Mouse (Mus musculus) heart, embryonic 14.5 days (tissue): ENCODE data around the gene Ubr4. TPM values are rescaled to one million over a fixed set of nuclear protein-coding genes. Genes with fewer than 3 reads are reported as not detected.
"Not testable (repeated sequence)": the region's sequence is repeated elsewhere in the genome, so short reads cannot be mapped to it uniquely, and the experiment has no call there.

ENCODE experiments used
- ATAC-seq: fragments of 200-750 bp; cut with Nextera tagmentation; 2 replicates; pipeline ENCODE4 v1.8.0; 2017; ENCODE audit warnings: low read depth, moderate TSS enrichment; ENCODE audit not compliant: insufficient number of reproducible peaks, insufficient read depth, low FRiP score
- H3K27ac ChIP-seq, 2 experiments: fragments of 200-500 bp in 1 of 2; fragments of 300-500 bp in 1 of 2; sonication (generic) in 1 of 2; replicated peaks in 1 of 2; 2 replicates each; pipeline ENCODE4 v1.5.1; 2012 to 2014; ENCODE audit warnings: low read depth in 2 of 2, low read length in 2 of 2, control low read depth in 1 of 2, mild to moderate bottlenecking in 1 of 2, mixed read lengths in 1 of 2; ENCODE audit not compliant: control insufficient read depth in 1 of 2, insufficient read depth in 1 of 2
- H3K27me3 ChIP-seq: fragments of 300-500 bp; sonication (generic); 2 replicates; pipeline ENCODE4 v1.6.1; 2014; ENCODE audit warnings: mild to moderate bottlenecking, low read length, control low read depth; ENCODE audit not compliant: control insufficient read depth, insufficient read depth
- H3K36me3 ChIP-seq: fragments of 300-500 bp; sonication (generic); 2 replicates; pipeline ENCODE4 v1.6.1; 2014; ENCODE audit warnings: mild to moderate bottlenecking, control low read depth, low read length, mixed read lengths; ENCODE audit not compliant: control insufficient read depth, insufficient read depth
- H3K4me1 ChIP-seq, 2 experiments: fragments of 200-500 bp in 1 of 2; fragments of 300-500 bp in 1 of 2; sonication (generic) in 1 of 2; 2 replicates each; pipeline ENCODE4 v1.6.1; 2012 to 2014; ENCODE audit warnings: low read length in 2 of 2, control low read depth in 1 of 2, mixed read lengths in 1 of 2; ENCODE audit not compliant: control insufficient read depth in 2 of 2, insufficient read depth in 2 of 2
- H3K4me2 ChIP-seq: fragments of 300-500 bp; sonication (generic); 2 replicates; pipeline ENCODE4 v1.6.1; 2014; ENCODE audit warnings: mild to moderate bottlenecking, low read length
- H3K4me3 ChIP-seq, 2 experiments: fragments of 200-500 bp in 1 of 2; fragments of 300-500 bp in 1 of 2; sonication (generic) in 1 of 2; 2 replicates each; pipeline ENCODE4 v1.5.1; 2012 to 2014; ENCODE audit warnings: low read length in 2 of 2, mild to moderate bottlenecking in 2 of 2, control low read depth in 1 of 2, low read depth in 1 of 2, moderate library complexity in 1 of 2; ENCODE audit not compliant: control insufficient read depth in 1 of 2, insufficient read depth in 1 of 2
- H3K9ac ChIP-seq: fragments of 300-500 bp; sonication (generic); 2 replicates; pipeline ENCODE4 v1.6.1; 2014; ENCODE audit warnings: mild to moderate bottlenecking, low read length
- H3K9me3 ChIP-seq: fragments of 300-500 bp; sonication (generic); 2 replicates; pipeline ENCODE4 v1.6.1; 2016; ENCODE audit warnings: low read length, control low read depth; ENCODE audit not compliant: control insufficient read depth
- WGBS: fragments of 180-500 bp; shearing (Covaris S2); extraction: QIAGEN DNeasy Blood & Tissue Kit; methylation state at CpG from one replicate; pipeline ENCODE4 v1.1.7; 2014; 5-methylcytosine and 5-hydroxymethylcytosine counted together
- polyA plus RNA-seq: library from polyadenylated mRNA; unstranded; fragments of >200 nt; fragmentation: Nextera tagmentation; extraction: Ambion mirVana; gene quantifications from 2 replicates; pipeline ENCODE4 v1.2.1, GENCODE M21; 2014

Ubr4 gene
- polyA plus RNA-seq, 1 experiment from 2014 or later = 63.8 TPM

GRCm38 (mm10) chr4:139380775-139381451, 28.5 kb downstream of the Ubr4 start:
- no peak; the same call in 1 of the 2 replicates for ATAC-seq
- peaks cover 23% of the 10 kb centered on the region for H3K36me3 ChIP-seq
- no peaks in the 10 kb centered on the region for H3K9me3 ChIP-seq
- H3K9ac ChIP-seq = peak overlapping the region; percentile 85
- H3K4me3 ChIP-seq = peak overlapping the region; percentile 63 to 76
- peaks cover 6 to 23% of the 10 kb centered on the region in 2 experiments for H3K4me1 ChIP-seq
- H3K4me2 ChIP-seq = peak overlapping the region; percentile 94
- H3K27me3 ChIP-seq = no peaks in the 10 kb centered on the region
- peak overlapping the region; percentile 41 to 56; a peak in 3 of 4 replicates for H3K27ac ChIP-seq
- 3% methylated on average over 42 of the region's 44 CpGs for WGBS

- H3K9ac ChIP-seq = peak overlapping the region; percentile 85
- H3K9me3 ChIP-seq = no peaks in the 10 kb centered on the region
- ATAC-seq = no peak
- peak overlapping the region in 1 of 2 experiments; percentile 56; a peak in 1 of 4 replicates for H3K27ac ChIP-seq
- peaks cover 6 to 24% of the 10 kb centered on the region in 2 experiments for H3K4me1 ChIP-seq
- H3K27me3 ChIP-seq = no peaks in the 10 kb centered on the region
- H3K4me2 ChIP-seq = peak overlapping the region; percentile 94
- WGBS = 37% methylated on average over 4 of the region's 4 CpGs
- H3K36me3 ChIP-seq = peaks cover 17% of the 10 kb centered on the region
- peak overlapping the region in 1 of 2 experiments; percentile 63; a peak in 3 of 4 replicates for H3K4me3 ChIP-seq
Measured at GRCm38 (mm10) chr4:139381452-139381845, 29.0 kb downstream of the Ubr4 start.

- no peak overlapping the region; the same call in 1 of the 2 replicates for H3K9ac ChIP-seq
Measured at GRCm38 (mm10) chr4:139382231-139382630, 29.8 kb downstream of the Ubr4 start.

GRCm38 (mm10) chr4:139385841-139386240, 33.4 kb downstream of the Ubr4 start:
- not testable (repeated sequence) for H3K4me2 ChIP-seq, H3K27ac ChIP-seq, H3K4me3 ChIP-seq, H3K9me3 ChIP-seq, ATAC-seq, H3K9ac ChIP-seq, H3K27me3 ChIP-seq
- Histone ChIP-seq H3K4me1 (peaks cover 9 to 44% of the 10 kb centered on the region in 2 experiments), H3K36me3 (peaks cover 18% of the 10 kb centered on the region)
- WGBS = 75% methylated on average over 5 of the region's 5 CpGs

More at GRCm38 (mm10) chr4:139382231-139382630, 29.8 kb downstream of the Ubr4 start:
- Histone ChIP-seq H3K27ac (no peak overlapping the region), H3K4me1 (peaks cover 6 to 32% of the 10 kb centered on the region in 2 experiments), H3K4me2 (peak overlapping the region; percentile 94), H3K9me3 (no peaks in the 10 kb centered on the region), H3K36me3 (peaks cover 9% of the 10 kb centered on the region), H3K4me3 (peak overlapping the region; percentile 2 to 63; a peak in 1 of 4 replicates), H3K27me3 (no peaks in the 10 kb centered on the region)
- ATAC-seq = no peak
- 69% methylated on average over 7 of the region's 7 CpGs for WGBS

GRCm38 (mm10) chr4:139386869-139387319, 34.5 kb downstream of the Ubr4 start:
- no peaks in the 10 kb centered on the region for H3K27me3 ChIP-seq
- H3K36me3 ChIP-seq = peaks cover 28% of the 10 kb centered on the region
- H3K4me3 ChIP-seq = no peak overlapping the region
- no peak for ATAC-seq
- H3K4me1 ChIP-seq = peaks cover 8 to 39% of the 10 kb centered on the region in 2 experiments
- no peak overlapping the region for H3K9ac ChIP-seq
- peak overlapping the region in 1 of 2 experiments; percentile 52; a peak in 1 of 4 replicates for H3K27ac ChIP-seq
- no peak overlapping the region for H3K4me2 ChIP-seq
- no peaks in the 10 kb centered on the region for H3K9me3 ChIP-seq
- WGBS = 44% methylated on average over 6 of the region's 6 CpGs

GRCm38 (mm10) chr4:139389557-139389956, 37.1 kb downstream of the Ubr4 start:
- WGBS = 89% methylated on average over 4 of the region's 4 CpGs
- Histone ChIP-seq H3K27me3 (no peaks in the 10 kb centered on the region), H3K27ac (no peak overlapping the region), H3K4me2 (no peak overlapping the region), H3K4me3 (no peak overlapping the region), H3K36me3 (peaks cover 52% of the 10 kb centered on the region), H3K9ac (no peak overlapping the region), H3K9me3 (no peaks in the 10 kb centered on the region), H3K4me1 (peaks cover 3 to 31% of the 10 kb centered on the region in 2 experiments; a peak in 2 of 4 replicates)
- ATAC-seq = no peak

- 11% methylated on average over 2 of the region's 2 CpGs for WGBS
- no peaks in the 10 kb centered on the region for H3K27me3 ChIP-seq
- no peak overlapping the region for H3K4me2 ChIP-seq
- H3K4me1 ChIP-seq = peaks cover 2 to 14% of the 10 kb centered on the region in 2 experiments; a peak in 3 of 4 replicates
- H3K36me3 ChIP-seq = peaks cover 94% of the 10 kb centered on the region
- no peak overlapping the region for H3K9ac ChIP-seq
- H3K4me3 ChIP-seq = no peak overlapping the region
- ATAC-seq = peak; percentile 80; the same call in 1 of the 2 replicates
- H3K9me3 ChIP-seq = no peaks in the 10 kb centered on the region
- no peak overlapping the region for H3K27ac ChIP-seq
Measured at GRCm38 (mm10) chr4:139395431-139395830, 43.0 kb downstream of the Ubr4 start.
